Mouse (Mus musculus) embryonic fibroblast, embryonic 13.5 days (primary cell): Measurements from ENCODE around the gene Letm1. TPM values are rescaled to one million over a fixed set of nuclear protein-coding genes. Genes with fewer than 3 reads are reported as not detected.

Source experiments
- H3K27ac ChIP-seq: 2 replicates; pipeline ENCODE4 v1.5.1; 2012; ENCODE audit warnings: low read length, control low read depth, inconsistent platforms; ENCODE audit not compliant: insufficient read depth
- H3K4me1 ChIP-seq: 2 replicates; pipeline ENCODE4 v1.6.1; 2011; ENCODE audit warnings: low read length; ENCODE audit not compliant: control insufficient read depth, insufficient read depth
- H3K4me3 ChIP-seq: 2 replicates; pipeline ENCODE4 v1.5.1; 2011; ENCODE audit warnings: mild to moderate bottlenecking, control low read depth, low read length; ENCODE audit not compliant: insufficient read depth
- CTCF ChIP-seq: IDR thresholded peaks from 2 replicates; pipeline ENCODE4 v1.5.1; 2011; ENCODE audit warnings: mild to moderate bottlenecking, control low read depth, low read length, moderate library complexity, borderline replicate concordance; ENCODE audit not compliant: insufficient read depth
- POLR2A ChIP-seq: IDR thresholded peaks from 2 replicates; pipeline ENCODE4 v1.6.1; 2011; ENCODE audit warnings: low read depth, mild to moderate bottlenecking, control low read depth, low read length, moderate library complexity
- polyA plus RNA-seq: library from polyadenylated mRNA; stranded (reverse); fragments of >200 nt; gene quantifications from 2 replicates; pipeline ENCODE4 v1.2.4, GENCODE M21; 2011; ENCODE audit warnings: low read depth; ENCODE audit not compliant: missing spikeins, insufficient read length

Letm1 gene
- polyA plus RNA-seq, 1 experiment: 27.0 TPM

DNA sequence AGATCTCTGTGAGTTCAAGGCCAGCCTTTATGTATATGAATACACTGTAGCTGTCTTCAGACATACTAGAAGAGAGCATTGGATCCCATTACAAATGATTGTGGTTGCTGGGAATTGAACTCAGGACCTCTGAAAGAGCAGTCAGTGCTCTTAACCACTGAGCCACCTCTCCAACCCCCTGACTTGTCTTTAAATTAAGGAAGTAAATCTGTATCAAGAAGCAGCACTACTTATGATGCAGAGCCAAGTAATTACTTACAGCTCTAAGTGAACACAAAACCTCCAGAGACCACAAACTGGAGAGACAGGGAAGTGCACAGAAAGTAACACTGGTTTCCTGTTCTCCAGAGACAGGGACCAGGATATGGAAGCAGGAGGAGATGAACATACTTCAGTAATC, 5.4 kb downstream of the Letm1 start:
- H3K4me1 ChIP-seq: no peaks in the 10 kb centered on the region; the same call in none of the 2 replicates
- TF ChIP-seq CTCF: no peak
- no peak for TF ChIP-seq POLR2A
- H3K27ac ChIP-seq: no peak overlapping the region
- no peak overlapping the region for H3K4me3 ChIP-seq

DNA sequence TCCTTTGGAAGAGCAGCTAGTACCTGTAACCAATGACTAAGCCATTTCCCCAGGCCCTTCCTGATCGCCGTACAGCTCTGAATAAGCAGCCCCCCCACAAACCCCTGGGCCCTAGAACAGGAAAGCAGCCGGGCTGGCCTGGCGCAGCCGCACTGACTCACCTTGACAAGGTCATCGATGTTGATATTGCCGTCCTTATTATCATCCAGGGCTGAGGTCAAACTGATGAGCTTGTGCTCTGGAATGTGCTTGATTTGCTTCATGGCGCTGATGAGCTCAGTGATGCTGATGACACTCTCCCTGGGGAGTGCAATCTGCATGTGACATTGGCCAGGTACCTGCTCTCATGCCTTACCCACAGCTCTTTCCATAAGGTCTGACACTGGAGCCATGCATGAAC, 39.1 kb downstream of the Letm1 start:
- Histone ChIP-seq H3K4me3 (no peak overlapping the region), H3K4me1 (0 out of 2 replicates have a peak, but pooled peaks cover under 1% of the 10 kb centered on the region), H3K27ac (no peak overlapping the region)
- TF ChIP-seq CTCF (no peak), POLR2A (no peak)

DNA sequence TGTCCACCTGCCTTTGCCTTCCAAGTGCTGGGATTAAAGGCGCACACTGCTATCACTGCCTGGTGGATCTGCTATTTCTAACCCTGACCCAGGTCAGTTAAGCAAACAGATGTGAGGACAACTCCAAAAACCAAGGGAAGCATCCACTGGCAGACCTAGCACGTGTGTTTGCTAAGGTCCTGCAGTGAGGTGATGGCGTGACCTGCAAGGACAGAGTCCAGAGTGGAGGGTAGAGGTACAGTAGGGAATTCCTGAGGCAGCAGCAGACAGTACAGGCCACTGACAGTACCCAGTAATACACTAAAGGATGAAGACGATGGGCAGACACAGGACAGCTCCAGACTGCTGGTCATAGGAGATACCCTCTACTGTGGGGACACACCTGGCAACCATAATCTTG, 42.1 kb downstream of the Letm1 start:
- Histone ChIP-seq H3K27ac (no peak overlapping the region), H3K4me3 (no peak overlapping the region), H3K4me1 (0 out of 2 replicates have a peak, but pooled peaks cover 1% of the 10 kb centered on the region)
- no peak for TF ChIP-seq CTCF

DNA sequence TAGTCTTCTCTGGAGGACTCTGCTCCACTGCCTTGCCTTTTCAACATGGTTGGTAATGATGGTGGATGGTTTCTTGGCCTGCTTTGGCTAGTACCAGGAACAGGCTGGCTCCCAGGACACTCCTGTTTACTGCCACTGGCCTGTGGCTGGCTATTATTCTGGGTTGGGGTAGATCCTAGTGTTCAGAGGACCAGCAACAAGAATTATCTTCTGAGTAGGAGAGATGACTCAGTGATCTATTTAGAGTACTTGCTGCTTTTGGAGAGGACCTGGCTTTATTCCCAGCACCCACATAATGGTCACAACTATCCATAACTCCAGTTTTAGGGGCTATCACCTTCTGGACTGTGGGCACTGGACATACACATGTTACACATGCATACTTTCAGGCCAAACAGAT, 44.3 kb downstream of the Letm1 start:
- no peak overlapping the region for H3K4me3 ChIP-seq
- H3K27ac ChIP-seq: no peak overlapping the region
- 0 out of 2 replicates have a peak, but pooled peaks cover 1% of the 10 kb centered on the region for H3K4me1 ChIP-seq
- TF ChIP-seq POLR2A: no peak
- TF ChIP-seq CTCF: no peak

DNA sequence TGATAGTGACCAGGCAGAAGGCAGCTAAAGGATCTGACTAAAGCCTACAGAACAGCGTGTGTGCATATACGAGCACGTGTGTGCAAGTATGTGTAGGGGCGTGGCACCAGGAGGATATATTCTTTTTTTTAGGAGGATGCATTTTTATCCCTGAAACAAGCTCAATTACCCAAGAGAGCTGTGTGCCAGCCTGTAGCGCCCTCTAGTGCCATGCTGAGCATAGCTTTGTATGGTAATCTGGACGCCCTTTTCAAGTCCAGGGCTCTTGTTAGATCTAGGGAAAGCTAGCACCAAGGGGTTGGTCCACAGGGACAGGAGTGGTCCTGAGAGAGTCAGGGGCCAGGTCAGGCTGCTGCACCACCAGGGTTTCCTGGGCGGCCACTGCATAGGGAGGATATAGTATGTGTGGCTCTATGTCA, 44.7 kb downstream of the Letm1 start:
- TF ChIP-seq POLR2A (no peak), CTCF (peak; percentile 76)
- Histone ChIP-seq H3K27ac (no peak overlapping the region), H3K4me1 (0 out of 2 replicates have a peak, but pooled peaks cover 1% of the 10 kb centered on the region), H3K4me3 (no peak overlapping the region)

DNA sequence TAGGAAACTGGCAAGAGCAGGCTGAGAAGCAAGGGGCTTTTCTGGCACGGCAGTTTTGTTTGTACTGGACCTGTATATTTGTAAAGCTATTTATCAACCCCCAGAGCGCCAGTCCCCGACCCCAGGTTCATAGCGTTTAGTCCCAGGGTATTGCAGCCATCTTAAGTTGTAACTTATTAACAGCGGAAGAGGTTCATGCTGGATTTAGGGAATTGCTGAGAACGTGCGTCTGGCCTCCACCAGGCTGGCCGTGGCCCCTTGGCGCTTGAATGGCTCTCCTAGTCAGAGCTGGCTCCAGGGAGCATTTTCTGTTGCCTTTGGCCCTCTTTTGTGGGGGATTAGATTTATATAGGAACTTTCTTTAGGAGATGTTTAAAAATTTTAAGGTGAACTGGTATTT, 46.4 kb downstream of the Letm1 start:
- Histone ChIP-seq H3K4me1 (0 out of 2 replicates have a peak, but pooled peaks cover 1% of the 10 kb centered on the region), H3K27ac (no peak overlapping the region), H3K4me3 (no peak overlapping the region)
- TF ChIP-seq CTCF (no peak), POLR2A (no peak)

DNA sequence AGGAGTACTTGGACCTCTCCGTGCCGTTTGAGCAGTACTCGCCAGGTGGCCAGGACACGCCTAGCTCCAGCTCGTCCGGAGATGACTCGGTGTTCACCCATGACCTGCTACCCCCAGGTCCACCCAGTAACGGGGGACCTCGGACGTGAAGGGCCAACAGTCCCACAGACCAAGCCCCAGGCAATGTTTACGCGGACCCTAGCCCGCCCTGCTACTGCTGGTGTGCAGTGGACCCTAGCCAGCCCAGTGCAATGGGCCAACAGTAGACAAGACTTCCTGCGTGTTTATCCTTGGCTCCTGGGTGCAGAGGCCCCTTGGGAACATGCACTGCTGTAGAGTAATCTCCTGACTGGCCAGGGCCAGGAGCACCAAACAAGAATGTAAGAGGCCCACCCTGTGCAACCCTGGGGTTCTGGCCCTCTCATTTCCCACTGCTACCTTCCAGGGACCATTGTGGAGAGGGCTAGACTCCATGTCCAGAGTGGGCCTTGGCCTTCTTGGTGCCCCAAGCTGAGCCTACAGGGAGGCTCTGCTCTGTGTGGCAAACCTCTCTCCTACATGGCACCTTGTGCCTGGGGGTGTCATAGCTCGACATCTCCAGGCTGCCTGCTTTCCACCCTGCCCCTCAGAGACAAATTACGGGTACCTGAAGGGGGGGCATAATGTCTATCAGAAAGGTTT, 47.1 kb downstream of the Letm1 start:
- H3K4me3 ChIP-seq: no peak overlapping the region
- no peak overlapping the region for H3K27ac ChIP-seq
- TF ChIP-seq POLR2A: no peak
- H3K4me1 ChIP-seq: 0 out of 2 replicates have a peak, but pooled peaks cover 1% of the 10 kb centered on the region

DNA sequence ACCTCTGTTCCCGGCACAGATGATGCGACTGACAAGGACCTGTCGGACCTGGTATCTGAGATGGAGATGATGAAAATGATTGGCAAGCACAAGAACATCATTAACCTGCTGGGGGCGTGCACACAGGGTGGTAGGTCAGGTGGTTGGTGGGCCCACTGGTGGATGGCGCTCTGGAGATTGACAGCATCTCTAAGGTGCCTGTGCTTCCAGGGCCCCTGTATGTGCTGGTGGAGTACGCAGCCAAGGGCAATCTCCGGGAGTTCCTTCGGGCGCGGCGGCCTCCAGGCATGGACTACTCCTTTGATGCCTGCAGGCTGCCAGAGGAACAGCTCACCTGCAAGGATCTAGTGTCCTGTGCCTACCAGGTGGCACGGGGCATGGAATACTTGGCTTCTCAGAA, 48.8 kb downstream of the Letm1 start:
- H3K4me1 ChIP-seq: 0 out of 2 replicates have a peak, but pooled peaks cover 1% of the 10 kb centered on the region

DNA sequence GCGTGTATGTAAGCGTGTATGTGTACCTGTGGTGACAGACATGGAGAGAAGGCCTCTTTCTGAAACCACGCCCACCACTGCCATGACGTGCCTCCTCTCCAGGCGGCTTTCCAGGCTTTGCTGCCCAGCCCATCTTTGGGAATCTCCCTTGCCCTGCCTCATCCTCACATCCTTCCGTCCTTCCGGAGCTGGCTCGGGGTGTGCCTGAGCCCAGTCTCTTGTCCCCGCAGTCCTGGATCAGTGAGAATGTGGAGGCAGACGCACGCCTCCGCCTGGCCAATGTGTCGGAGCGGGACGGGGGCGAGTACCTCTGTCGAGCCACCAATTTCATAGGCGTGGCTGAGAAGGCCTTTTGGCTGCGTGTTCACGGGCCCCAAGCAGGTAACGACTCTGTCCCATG, 51.6 kb downstream of the Letm1 start:
- H3K4me3 ChIP-seq: no peak overlapping the region
- TF ChIP-seq POLR2A (no peak), CTCF (no peak)
- no peak overlapping the region for H3K27ac ChIP-seq
- no peaks in the 10 kb centered on the region for H3K4me1 ChIP-seq

More for the DNA sequence above, 48.8 kb downstream of the Letm1 start:
- TF ChIP-seq CTCF (no peak), POLR2A (no peak)
- no peak overlapping the region for H3K27ac ChIP-seq
- H3K4me3 ChIP-seq: no peak overlapping the region

DNA sequence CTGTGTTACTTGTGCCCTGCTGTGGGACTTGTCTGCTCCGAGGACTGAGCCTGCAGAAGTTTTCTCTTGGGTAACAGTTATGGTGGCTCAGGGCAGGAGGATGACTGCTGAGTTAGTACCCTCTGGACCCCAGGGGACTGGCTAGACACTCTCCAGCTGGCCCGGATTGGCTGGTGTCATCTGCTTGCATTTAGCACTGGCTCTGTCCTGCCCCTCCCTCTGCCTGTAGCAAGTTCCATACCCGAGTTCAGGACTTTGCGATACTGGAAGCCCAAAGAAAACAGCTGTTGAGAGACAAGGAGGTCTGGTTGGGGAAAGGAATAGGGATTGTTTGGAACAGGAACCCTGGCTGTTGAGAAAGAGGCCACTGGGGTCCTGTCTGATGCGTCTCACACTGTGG, 52.1 kb downstream of the Letm1 start:
- Histone ChIP-seq H3K27ac (no peak overlapping the region), H3K4me3 (no peak overlapping the region), H3K4me1 (no peaks in the 10 kb centered on the region)
- TF ChIP-seq POLR2A: no peak
- TF ChIP-seq CTCF: no peak
